Mouse (Mus musculus) right cerebral cortex, postnatal 25 days (tissue): Measurements from ENCODE around the gene Tcam1.

Experiments
- DNase-seq: peaks from one replicate; pipeline ENCODE4 v3.0.0; 2022

The Tcam1 gene

GRCm38 (mm10) chr11:106325566-106326206 is 49.2 kb downstream of the Tcam1 start:
- DNase-seq: peak; percentile 34

GRCm38 (mm10) chr11:106326475-106326874 is 50.0 kb downstream of the Tcam1 start:
- DNase-seq: no peak

GRCm38 (mm10) chr11:106328521-106328920 is 52.0 kb downstream of the Tcam1 start:
- DNase-seq: no peak

- no peak for DNase-seq
These were observed 52.7 kb downstream of the Tcam1 start for GRCm38 (mm10) chr11:106329128-106329527.

DNA sequence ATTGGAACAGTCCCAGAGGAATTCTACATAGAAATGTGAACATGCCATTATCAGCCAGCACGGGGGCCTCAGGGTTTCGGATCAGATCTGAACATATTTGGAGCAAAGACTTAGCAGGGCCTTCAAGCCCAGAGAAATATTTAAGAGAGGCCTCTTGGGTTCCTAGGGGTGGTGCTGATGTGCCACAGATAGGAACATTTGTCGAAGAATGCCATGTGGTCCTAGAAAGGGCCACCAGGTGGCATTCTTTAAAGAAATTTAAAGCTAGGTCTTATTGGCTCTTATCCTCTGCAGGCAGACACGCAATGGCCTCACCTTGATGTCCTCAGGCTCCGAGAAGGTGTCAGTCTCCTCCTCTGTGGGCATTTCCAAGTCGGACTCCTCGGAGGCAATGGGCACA is 53.2 kb downstream of the Tcam1 start:
- no peak for DNase-seq

DNA sequence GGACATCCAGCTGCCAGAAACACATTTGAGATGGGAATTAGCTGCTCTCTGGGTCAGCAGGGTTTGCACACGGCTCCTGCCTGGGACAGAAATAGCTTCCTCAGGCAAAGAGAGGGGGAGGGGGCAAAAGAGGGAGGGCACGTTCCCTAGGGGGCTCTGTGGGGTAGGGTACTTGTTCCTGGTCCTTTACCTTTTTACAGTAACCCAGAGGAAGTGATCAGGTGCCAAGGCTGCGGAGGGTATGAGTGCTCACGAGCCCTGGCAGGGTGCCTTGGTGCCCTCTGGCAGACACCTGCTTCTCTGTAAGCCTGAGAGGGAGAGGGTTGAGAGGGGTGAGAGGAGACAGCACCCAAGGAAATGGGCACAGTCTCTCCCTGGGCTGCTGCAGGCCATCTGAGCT is 56.0 kb downstream of the Tcam1 start:
- no peak for DNase-seq

- DNase-seq: no peak
These were observed 57.6 kb downstream of the Tcam1 start for GRCm38 (mm10) chr11:106334066-106334465.

DNA sequence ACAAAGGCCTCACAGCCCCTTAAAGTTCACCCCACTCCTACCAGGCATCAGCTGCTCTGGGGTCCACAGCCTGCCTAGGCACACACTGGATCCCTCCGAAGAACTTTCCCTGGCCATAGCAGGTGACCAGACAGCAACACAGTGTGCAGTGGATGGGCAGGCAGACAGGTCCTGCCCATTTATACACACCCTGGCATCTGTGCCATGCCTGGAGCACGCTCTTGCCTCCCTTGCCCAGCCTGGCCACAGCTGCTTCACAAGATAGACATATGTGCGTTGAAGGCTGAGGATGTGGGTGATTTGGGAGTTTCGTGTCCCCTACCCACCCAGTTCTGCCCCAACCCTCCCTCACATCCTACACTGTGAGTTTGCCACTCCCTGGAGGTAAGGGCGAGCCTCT is 61.6 kb downstream of the Tcam1 start:
- no peak for DNase-seq
